9 mouse cellular contexts compared by ENCODE assay signal in the genomic region with DNA sequence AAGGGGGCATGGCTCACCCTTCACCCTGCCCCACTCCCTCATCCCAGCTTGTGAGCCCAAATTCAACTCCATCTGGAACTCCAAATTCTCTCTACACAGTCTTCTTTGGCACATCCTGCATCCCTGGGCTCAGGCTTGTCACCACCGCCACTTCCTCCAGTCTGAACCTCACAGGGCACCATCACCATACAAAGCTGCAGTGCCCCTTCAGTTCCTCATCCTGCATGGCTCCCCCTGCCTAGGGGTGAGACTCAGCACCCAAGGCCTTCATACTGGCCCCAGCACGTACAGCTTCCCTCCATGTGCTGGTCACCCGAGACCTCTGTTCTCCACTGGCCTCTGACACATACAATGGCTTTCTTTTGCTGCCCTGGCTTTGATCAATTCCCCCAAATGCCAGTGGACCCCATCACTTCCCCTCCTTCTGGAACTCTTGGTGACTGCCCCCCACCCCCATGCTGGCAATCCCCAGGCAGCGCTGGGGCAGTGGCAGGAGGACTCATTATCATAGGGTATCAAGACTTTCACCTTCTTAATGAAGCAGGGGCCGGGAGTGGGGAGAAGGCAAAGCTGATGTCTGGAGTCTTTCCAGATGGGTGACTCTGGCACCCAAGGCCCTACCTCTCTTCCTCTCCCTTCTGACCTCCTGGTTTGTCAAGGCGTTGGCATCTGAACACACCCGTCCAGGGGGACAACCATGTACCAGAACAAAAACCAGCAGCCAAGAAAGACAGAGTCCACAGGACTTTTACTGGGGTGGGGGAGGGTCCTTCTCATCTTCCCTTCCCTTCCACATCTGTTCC. TPM values are rescaled to one million over a fixed set of nuclear protein-coding genes. Genes with fewer than 3 reads are reported as not detected.
DNase-seq lines count a peak whose midpoint lies in the region; ATAC-seq and TF ChIP-seq lines count a peak whose summit lies in the region.
"Had no signal": no experiment of that assay in that cellular context is flagged by ENCODE, and none has a peak within 500 bp of the region (broad histone marks: within the 10 kb centered on the region; RNA-seq: fewer than 3 reads in every experiment).

No protein-coding gene starts in this region.

- intact Hi-C loops in gastrocnemius, adult 2 months (cut with DNase I) = no loop called here

- no peaks in the 10 kb centered on the region for H3K9me3 ChIP-seq in liver, embryonic 11.5 days (ENCODE audit: control insufficient read depth, low read length)
- no peaks in the 10 kb centered on the region for H3K9me3 ChIP-seq in heart, embryonic 16.5 days (replicated peaks; ENCODE audit: control insufficient read depth, low read length)

- 54% methylated on average over 7 of the region's 7 CpGs for WGBS in liver, embryonic 11.5 days
- WGBS in heart, embryonic 16.5 days = 39% methylated on average over 7 of the region's 7 CpGs

- TF ChIP-seq CTCF in gastrocnemius, adult 2 months (IDR thresholded peaks at IDR 0.05) = no peak

- no peak overlapping the region for H3K9ac ChIP-seq in liver, embryonic 11.5 days (ENCODE audit: low read depth, low read length)
- H3K9ac ChIP-seq in heart, embryonic 16.5 days (ENCODE audit: low read length) = no peak overlapping the region

- no peak overlapping the region for H3K4me2 ChIP-seq in liver, embryonic 11.5 days
- H3K4me2 ChIP-seq in heart, embryonic 16.5 days (ENCODE audit: low read depth, low read length) = 0 out of 2 replicates have a peak overlapping the region, but pooled peaks have one; percentile 6

- peak overlapping the region; percentile 36; the same call in 1 of the 2 replicates for H3K4me3 ChIP-seq in gastrocnemius, adult 2 months
- no peak overlapping the region for H3K4me3 ChIP-seq in liver, embryonic 11.5 days (ENCODE audit: low read depth, low read length)
- H3K4me3 ChIP-seq in heart, embryonic 16.5 days (ENCODE audit: low read length) = no peak overlapping the region

- peaks cover 47% of the 10 kb centered on the region for H3K4me1 ChIP-seq in liver, embryonic 11.5 days (replicated peaks; ENCODE audit: control insufficient read depth, insufficient read depth, low read length)
- peaks cover 71% of the 10 kb centered on the region for H3K4me1 ChIP-seq in heart, embryonic 16.5 days (ENCODE audit: control insufficient read depth, insufficient read depth, low read length)

- no peak for ATAC-seq in liver, embryonic 11.5 days (replicated peaks; ENCODE audit: low FRiP score)
- ATAC-seq in heart, embryonic 16.5 days (replicated peaks; ENCODE audit: extremely low read depth, insufficient read depth, low FRiP score) = no peak
- peak; percentile 50 for ATAC-seq in megakaryocyte progenitor cell, adult 5-6 weeks (replicated peaks; ENCODE audit: poor library complexity)

- no peaks in the 10 kb centered on the region for H3K27me3 ChIP-seq in liver, embryonic 11.5 days (replicated peaks; ENCODE audit: control insufficient read depth, insufficient read depth, low read length)
- no peaks in the 10 kb centered on the region for H3K27me3 ChIP-seq in heart, embryonic 16.5 days (ENCODE audit: control insufficient read depth, insufficient read depth, low read length)

- peak overlapping the region; percentile 96 for H3K27ac ChIP-seq in gastrocnemius, adult 2 months
- H3K27ac ChIP-seq in liver, embryonic 11.5 days (ENCODE audit: low read depth, low read length) = peak overlapping the region; percentile 26; the same call in 1 of the 2 replicates
- H3K27ac ChIP-seq in heart, embryonic 16.5 days (ENCODE audit: low read length) = peak overlapping the region; percentile 78

- DNase-seq in gastrocnemius, adult 2 months = peak; percentile 13
- no peak for DNase-seq in gastrocnemius, postnatal 25 days
- no peak for DNase-seq in liver, embryonic 11.5 days (ENCODE audit: low spot score)
- no peak for DNase-seq in liver
- DNase-seq in layer of hippocampus, postnatal 25 days (ENCODE audit: extremely low spot score in 1 of 2, low spot score in 1 of 2) = no peak
- no peak for DNase-seq in ovary, postnatal 14 days (ENCODE audit: low spot score)

- H3K36me3 ChIP-seq in liver, embryonic 11.5 days (ENCODE audit: control insufficient read depth, insufficient read depth, low read length) = peaks cover 6% of the 10 kb centered on the region; the same call in 1 of the 2 replicates
- peaks cover 1% of the 10 kb centered on the region; the same call in 1 of the 2 replicates for H3K36me3 ChIP-seq in heart, embryonic 16.5 days (ENCODE audit: control insufficient read depth, insufficient read depth)

RNA-seq across cellular contexts. Expression of a gene that starts 12.7 kb away (rescaled TPM):
- 10 to 100 TPM; 20.9 to 33.3 TPM for total RNA-seq in gastrocnemius, adult 2 months (2021)
- total RNA-seq in gastrocnemius, postnatal 25 days (2021) = 10 to 100 TPM; 16.4 to 20.8 TPM
- 4.5 and 5.4 TPM in 2 replicates for polyA plus RNA-seq in liver, embryonic 11.5 days (2014; fragmentation: Nextera tagmentation; extraction: Ambion mirVana)
- polyA plus RNA-seq in heart, embryonic 16.5 days (2015; fragmentation: Nextera tagmentation; extraction: Ambion mirVana) = 5.1 and 6.5 TPM in 2 replicates
- total RNA-seq in megakaryocyte progenitor cell, adult 5-6 weeks (2015) = 0.12 and 0.44 TPM in 2 replicates
- total RNA-seq in megakaryocyte progenitor cell, adult 5-6 weeks (2017) = 0.08 TPM in 1 of 2 replicates, not detected in the other
- total RNA-seq in layer of hippocampus, postnatal 25 days (2021) = 100 to 1,000 TPM; 140 to 146 TPM
- total RNA-seq: neutrophil, adult 5-6 weeks had no signal

RNA-seq across cellular contexts. Expression of a gene that starts 55.2 kb away (rescaled TPM):
- 1 to 10 TPM in 1 of 2 experiments, under 1 TPM in 1; 0.82 to 1.4 TPM for total RNA-seq in gastrocnemius, adult 2 months (2021)
- total RNA-seq in gastrocnemius, postnatal 25 days (2021) = 1 to 10 TPM; 1.4 to 1.9 TPM
- 4.1 and 4.3 TPM in 2 replicates for polyA plus RNA-seq in liver, embryonic 11.5 days (2014; fragmentation: Nextera tagmentation; extraction: Ambion mirVana)
- 5.1 and 5.8 TPM in 2 replicates for polyA plus RNA-seq in heart, embryonic 16.5 days (2015; fragmentation: Nextera tagmentation; extraction: Ambion mirVana)
- total RNA-seq in megakaryocyte progenitor cell, adult 5-6 weeks (2015) = 0.42 and 0.49 TPM in 2 replicates
- 0.04 TPM in 1 of 2 replicates, not detected in the other for total RNA-seq in megakaryocyte progenitor cell, adult 5-6 weeks (2017)
- total RNA-seq in layer of hippocampus, postnatal 25 days (2021) = 1 to 10 TPM; 3.9 to 5.6 TPM

RNA-seq across cellular contexts. Expression of a gene that starts 56.0 kb away (rescaled TPM):
- total RNA-seq in gastrocnemius, adult 2 months (2021) = 10 to 100 TPM in 1 of 2 experiments, 1 to 10 TPM in 1; 9.5 to 19.8 TPM
- 10 to 100 TPM; 11.3 to 13.4 TPM for total RNA-seq in gastrocnemius, postnatal 25 days (2021)
- 14.6 and 17.0 TPM in 2 replicates for polyA plus RNA-seq in liver, embryonic 11.5 days (2014; fragmentation: Nextera tagmentation; extraction: Ambion mirVana)
- polyA plus RNA-seq in heart, embryonic 16.5 days (2015; fragmentation: Nextera tagmentation; extraction: Ambion mirVana) = 4.7 and 5.0 TPM in 2 replicates
- total RNA-seq in megakaryocyte progenitor cell, adult 5-6 weeks (2015) = 8.2 and 9.0 TPM in 2 replicates
- 6.3 and 13.1 TPM in 2 replicates for total RNA-seq in megakaryocyte progenitor cell, adult 5-6 weeks (2017)
- total RNA-seq in layer of hippocampus, postnatal 25 days (2021) = 10 to 100 TPM; 10.1 to 10.4 TPM

Comparison
In these comparisons a context has a peak if more than half of its experiments do, and no peak if none do; other contexts are left out.
1. H3K27ac ChIP-seq: peak in every context shown above with its lines; median percentile 96 in gastrocnemius, adult 2 months; 78 in heart, embryonic 16.5 days; 26 in liver, embryonic 11.5 days.
2. RNA of a gene that starts 12.7 kb away (total RNA-seq): 140 to 146 TPM in layer of hippocampus, postnatal 25 days, 20.9 to 33.3 TPM in gastrocnemius, adult 2 months and 16.4 to 20.8 TPM in gastrocnemius, postnatal 25 days; 0.08 to 0.44 TPM in megakaryocyte progenitor cell, adult 5-6 weeks; every median in the first group is over 10 times any median in the second.